Mouse (Mus musculus) heart, postnatal 36 days (tissue): ENCODE measurements around the gene Cbs. TPM values are rescaled to one million over a fixed set of nuclear protein-coding genes. Genes with fewer than 3 reads are reported as not detected.
"Not testable (repeated sequence)": the region's sequence is repeated elsewhere in the genome, so short reads cannot be mapped to it uniquely, and the experiment has no call there.

Experiments
- DNase-seq, 2 experiments: peaks; one replicate each; pipeline ENCODE4 v3.0.0; 2021 to 2022
- intact Hi-C: fragments of 180-260 bp; cut with DNase I; formaldehyde crosslinking; loops from one replicate; pipeline ENCODE4 v1.15.1; 2025
- total RNA-seq, 2 experiments: library from RNA; stranded (reverse); gene quantifications; 2 replicates each; pipeline ENCODE4 v1.2.3; 2021

Gene Cbs
- total RNA-seq, 2 experiments from 2014 or later: 3.0 to 3.6 TPM

- no peak for DNase-seq
- intact Hi-C loops: no loop called here
These were observed 15.1 kb upstream of the Cbs start for GRCm38 (mm10) chr17:31652152-31652551.

- intact Hi-C loops: no loop called here
- DNase-seq: no peak
These were observed 9.4 kb upstream of the Cbs start for GRCm38 (mm10) chr17:31646199-31647002.

- DNase-seq: no peak
- intact Hi-C loops: no loop called here
These were observed 5.9 kb upstream of the Cbs start for GRCm38 (mm10) chr17:31642913-31643312.

- intact Hi-C loops: no loop called here
- no peak for DNase-seq
These were observed 5.3 kb upstream of the Cbs start for GRCm38 (mm10) chr17:31642331-31642730.

- intact Hi-C loops: loop anchor here (2.0 kb wide), 1 partner anchor 19 kb away; the partner anchor contains the start of gene U2af1
- no peak for DNase-seq
These were observed 2.6 kb upstream of the Cbs start for GRCm38 (mm10) chr17:31639651-31640050.

GRCm38 (mm10) chr17:31637866-31638570 lies 980 bp upstream of the Cbs start:
- peak; percentile 32 to 47 for DNase-seq
- intact Hi-C loops: loop anchor here (2.0 kb wide), 1 partner anchor 21 kb away; the partner anchor contains the start of gene U2af1

GRCm38 (mm10) chr17:31636277-31636941 lies 629 bp downstream of the Cbs start:
- no peak for DNase-seq
- intact Hi-C loops: no loop called here

GRCm38 (mm10) chr17:31635781-31636180 lies 1.3 kb downstream of the Cbs start:
- intact Hi-C loops: no loop called here

GRCm38 (mm10) chr17:31634896-31635295 lies 2.1 kb downstream of the Cbs start:
- intact Hi-C loops: no loop called here
- DNase-seq: no peak

More at GRCm38 (mm10) chr17:31635781-31636180, 1.3 kb downstream of the Cbs start:
- DNase-seq: no peak

GRCm38 (mm10) chr17:31633007-31633406 lies 4.0 kb downstream of the Cbs start:
- no peak for DNase-seq
- intact Hi-C loops: no loop called here

GRCm38 (mm10) chr17:31631081-31631800 lies 5.8 kb downstream of the Cbs start:
- intact Hi-C loops: no loop called here
- no peak for DNase-seq

- intact Hi-C loops: no loop called here
- no peak for DNase-seq
These were observed 9.1 kb downstream of the Cbs start for GRCm38 (mm10) chr17:31627961-31628360.

- DNase-seq: no peak
- intact Hi-C loops: no loop called here
These were observed 13.9 kb downstream of the Cbs start for GRCm38 (mm10) chr17:31623101-31623500.

- intact Hi-C loops: no loop called here
- peak; percentile 23 to 45 for DNase-seq
These were observed 23.8 kb downstream of the Cbs start for GRCm38 (mm10) chr17:31613086-31613755.

GRCm38 (mm10) chr17:31609895-31610294 lies 27.1 kb downstream of the Cbs start:
- no peak for DNase-seq
- intact Hi-C loops: no loop called here

- DNase-seq, intact Hi-C loops: not testable (repeated sequence)
These were observed 27.9 kb downstream of the Cbs start for GRCm38 (mm10) chr17:31609173-31609572.

GRCm38 (mm10) chr17:31607256-31607951 lies 29.6 kb downstream of the Cbs start:
- intact Hi-C loops: no loop called here
- no peak for DNase-seq

GRCm38 (mm10) chr17:31606424-31606823 lies 30.6 kb downstream of the Cbs start:
- intact Hi-C loops: no loop called here

GRCm38 (mm10) chr17:31598593-31598992 lies 38.4 kb downstream of the Cbs start:
- intact Hi-C loops: no loop called here
- no peak for DNase-seq

More at GRCm38 (mm10) chr17:31606424-31606823, 30.6 kb downstream of the Cbs start:
- DNase-seq: no peak
